Mouse (Mus musculus) neural tube, embryonic 14.5 days (tissue): ENCODE results near the gene Arhgef7. TPM values are rescaled to one million over a fixed set of nuclear protein-coding genes. Genes with fewer than 3 reads are reported as not detected.

Experiments used
- ATAC-seq: fragments of 200-750 bp; cut with Nextera tagmentation; 2 replicates; pipeline ENCODE4 v1.8.0; 2017; ENCODE audit warnings: low read depth, mild to moderate bottlenecking, moderate TSS enrichment, moderate library complexity
- H3K27ac ChIP-seq: fragments of 300-500 bp; sonication (generic); 2 replicates; pipeline ENCODE4 v1.5.1; 2014; ENCODE audit warnings: low read depth, mild to moderate bottlenecking, control low read depth, low read length, moderate library complexity, mixed read lengths
- H3K27me3 ChIP-seq: fragments of 300-500 bp; sonication (generic); 2 replicates; pipeline ENCODE4 v1.6.1; 2014; ENCODE audit warnings: low read length; ENCODE audit not compliant: control insufficient read depth, insufficient read depth
- H3K36me3 ChIP-seq: fragments of 300-500 bp; sonication (generic); 2 replicates; pipeline ENCODE4 v1.6.1; 2014; ENCODE audit warnings: low read length, mixed read lengths; ENCODE audit not compliant: control insufficient read depth, insufficient read depth
- H3K4me1 ChIP-seq: fragments of 300-500 bp; sonication (generic); 2 replicates; pipeline ENCODE4 v1.6.1; 2014; ENCODE audit warnings: low read length; ENCODE audit not compliant: control insufficient read depth, insufficient read depth
- H3K4me2 ChIP-seq: fragments of 300-500 bp; sonication (generic); 2 replicates; pipeline ENCODE4 v1.6.1; 2014; ENCODE audit warnings: mild to moderate bottlenecking, low read depth, low read length, control low read depth
- H3K4me3 ChIP-seq: fragments of 300-500 bp; sonication (generic); 2 replicates; pipeline ENCODE4 v1.5.1; 2014; ENCODE audit warnings: low read depth, low read length, control low read depth, mixed read lengths
- H3K9ac ChIP-seq: fragments of 300-500 bp; sonication (generic); replicated peaks from 2 replicates; pipeline ENCODE4 v1.6.1; 2014; ENCODE audit warnings: low read depth, mild to moderate bottlenecking, control low read depth, low read length, mixed read lengths
- H3K9me3 ChIP-seq: fragments of 300-500 bp; sonication (generic); 2 replicates; pipeline ENCODE4 v1.6.1; 2016; ENCODE audit warnings: low read length; ENCODE audit not compliant: control insufficient read depth
- WGBS: fragments of 180-500 bp; shearing (Covaris S2); extraction: QIAGEN DNeasy Blood & Tissue Kit; methylation state at CpG from one replicate; pipeline ENCODE4 v1.1.7; 2014; 5-methylcytosine and 5-hydroxymethylcytosine counted together
- polyA plus RNA-seq: library from polyadenylated mRNA; unstranded; fragments of >200 nt; fragmentation: Nextera tagmentation; extraction: Ambion mirVana; gene quantifications from 2 replicates; pipeline ENCODE4 v1.2.1, GENCODE M21; 2014

Arhgef7 gene
- polyA plus RNA-seq = 79.2 and 82.1 TPM in 2 replicates

GRCm38 (mm10) chr8:11727651-11728481, at the start of gene Arhgef7:
Gene Arhgef7, plus strand, starts transcription at chr8:11727721.
- Histone ChIP-seq H3K9me3 (no peaks in the 10 kb centered on the region), H3K9ac (peak within 1 kb of the TSS; percentile 97), H3K4me1 (peaks cover 23% of the 10 kb centered on the region), H3K4me3 (peak within 1 kb of the TSS; percentile 76), H3K27ac (peak within 1 kb of the TSS; percentile 100), H3K27me3 (no peaks in the 10 kb centered on the region), H3K4me2 (peak within 1 kb of the TSS; percentile 54), H3K36me3 (no peaks in the 10 kb centered on the region)
- ATAC-seq = peak; percentile 88
- WGBS = under 1% methylated on average over 114 of the region's 127 CpGs

- no peaks in the 10 kb centered on the region for H3K4me1 ChIP-seq
- H3K27ac ChIP-seq = no peak overlapping the region
- H3K9ac ChIP-seq = no peak overlapping the region
- no peaks in the 10 kb centered on the region for H3K9me3 ChIP-seq
- H3K4me2 ChIP-seq = no peak overlapping the region
- H3K27me3 ChIP-seq = no peaks in the 10 kb centered on the region
- H3K36me3 ChIP-seq = no peaks in the 10 kb centered on the region
- H3K4me3 ChIP-seq = no peak overlapping the region
- 87% methylated on average over 7 of the region's 7 CpGs for WGBS
- no peak for ATAC-seq
Measured at GRCm38 (mm10) chr8:11684558-11684957, 43.0 kb upstream of the Arhgef7 start.

GRCm38 (mm10) chr8:11687251-11687650, 40.3 kb upstream of the Arhgef7 start:
- Histone ChIP-seq H3K27me3 (no peaks in the 10 kb centered on the region), H3K4me3 (no peak overlapping the region), H3K4me1 (no peaks in the 10 kb centered on the region), H3K4me2 (no peak overlapping the region), H3K36me3 (no peaks in the 10 kb centered on the region), H3K27ac (no peak overlapping the region), H3K9me3 (no peaks in the 10 kb centered on the region), H3K9ac (no peak overlapping the region)
- WGBS = 92% methylated on average over 5 of the region's 5 CpGs
- ATAC-seq = no peak

GRCm38 (mm10) chr8:11689945-11690344, 37.6 kb upstream of the Arhgef7 start:
- Histone ChIP-seq H3K36me3 (no peaks in the 10 kb centered on the region), H3K4me3 (no peak overlapping the region), H3K4me2 (no peak overlapping the region), H3K9me3 (no peaks in the 10 kb centered on the region), H3K27me3 (no peaks in the 10 kb centered on the region), H3K4me1 (no peaks in the 10 kb centered on the region), H3K9ac (no peak overlapping the region), H3K27ac (no peak overlapping the region)
- 63% methylated on average over 7 of the region's 7 CpGs for WGBS
- ATAC-seq = no peak

- no peaks in the 10 kb centered on the region for H3K9me3 ChIP-seq
- WGBS = 92% methylated on average over 6 of the region's 6 CpGs
- H3K4me2 ChIP-seq = no peak overlapping the region
- H3K9ac ChIP-seq = no peak overlapping the region
- no peaks in the 10 kb centered on the region for H3K27me3 ChIP-seq
- ATAC-seq = no peak
- no peak overlapping the region for H3K27ac ChIP-seq
- no peak overlapping the region for H3K4me3 ChIP-seq
- H3K36me3 ChIP-seq = no peaks in the 10 kb centered on the region
- H3K4me1 ChIP-seq = no peaks in the 10 kb centered on the region
Measured at GRCm38 (mm10) chr8:11691284-11691683, 36.2 kb upstream of the Arhgef7 start.

- Histone ChIP-seq H3K9ac (no peak overlapping the region), H3K27me3 (no peaks in the 10 kb centered on the region), H3K9me3 (no peaks in the 10 kb centered on the region), H3K27ac (no peak overlapping the region), H3K4me1 (no peaks in the 10 kb centered on the region), H3K4me3 (no peak overlapping the region), H3K36me3 (no peaks in the 10 kb centered on the region), H3K4me2 (no peak overlapping the region)
- WGBS = 86% methylated on average over 6 of the region's 6 CpGs
- ATAC-seq = no peak
Measured at GRCm38 (mm10) chr8:11691761-11692160, 35.8 kb upstream of the Arhgef7 start.

GRCm38 (mm10) chr8:11692455-11692854, 35.1 kb upstream of the Arhgef7 start:
- Histone ChIP-seq H3K4me2 (no peak overlapping the region), H3K27ac (no peak overlapping the region), H3K4me3 (no peak overlapping the region), H3K27me3 (no peaks in the 10 kb centered on the region), H3K4me1 (no peaks in the 10 kb centered on the region), H3K9me3 (no peaks in the 10 kb centered on the region), H3K36me3 (no peaks in the 10 kb centered on the region), H3K9ac (no peak overlapping the region)
- WGBS = 79% methylated on average over 1 of the region's 1 CpGs
- ATAC-seq = no peak

- 77% methylated on average over 5 of the region's 5 CpGs for WGBS
- Histone ChIP-seq H3K4me3 (no peak overlapping the region), H3K27ac (no peak overlapping the region), H3K27me3 (no peaks in the 10 kb centered on the region), H3K9ac (no peak overlapping the region), H3K4me1 (no peaks in the 10 kb centered on the region), H3K4me2 (no peak overlapping the region), H3K36me3 (no peaks in the 10 kb centered on the region), H3K9me3 (no peaks in the 10 kb centered on the region)
- ATAC-seq = no peak
Measured at GRCm38 (mm10) chr8:11693972-11694371, 33.5 kb upstream of the Arhgef7 start.

GRCm38 (mm10) chr8:11696176-11696575, 31.3 kb upstream of the Arhgef7 start:
- no peak overlapping the region for H3K27ac ChIP-seq
- no peaks in the 10 kb centered on the region for H3K27me3 ChIP-seq
- H3K9me3 ChIP-seq = no peaks in the 10 kb centered on the region
- ATAC-seq = no peak
- no peaks in the 10 kb centered on the region for H3K36me3 ChIP-seq
- no peak overlapping the region for H3K4me3 ChIP-seq
- no peak overlapping the region for H3K9ac ChIP-seq
- 95% methylated on average over 3 of the region's 3 CpGs for WGBS
- no peak overlapping the region for H3K4me2 ChIP-seq
- no peaks in the 10 kb centered on the region for H3K4me1 ChIP-seq
